Mouse (Mus musculus) layer of hippocampus, postnatal 14 days (tissue): ENCODE results near the gene Figla. TPM values are rescaled to one million over a fixed set of nuclear protein-coding genes. Genes with fewer than 3 reads are reported as not detected.
A peak's percentile ranks its signal among the peaks of the same experiment; 100 is the strongest.

Source experiments
- DNase-seq, 2 experiments: peaks; one replicate each; pipeline ENCODE4 v3.0.0; 2021 to 2022; ENCODE audit warnings: low spot score in 2 of 2, mixed read lengths in 1 of 2
- total RNA-seq, 2 experiments: library from RNA; stranded (reverse); gene quantifications; 2 replicates each; pipeline ENCODE4 v1.2.3; 2021

The Figla gene
- total RNA-seq, 2 experiments from 2014 or later, result not detected

GRCm38 (mm10) chr6:86028150-86028549, 12.2 kb downstream of the Figla start:
- DNase-seq, result no peak

GRCm38 (mm10) chr6:86028601-86029322, 12.8 kb downstream of the Figla start, which contains the start of gene Add2:
Gene Add2, plus strand, starts transcription at chr6:86028681.
- peak; percentile 63 to 71 for DNase-seq

GRCm38 (mm10) chr6:86029323-86029713, 13.3 kb downstream of the Figla start:
- no peak for DNase-seq

- DNase-seq, result no peak
These were observed 15.6 kb downstream of the Figla start for GRCm38 (mm10) chr6:86031527-86031926.

GRCm38 (mm10) chr6:86033635-86034034, 17.7 kb downstream of the Figla start:
- no peak for DNase-seq

GRCm38 (mm10) chr6:86038901-86039300, 22.9 kb downstream of the Figla start:
- DNase-seq, result no peak

GRCm38 (mm10) chr6:86040140-86040539, 24.2 kb downstream of the Figla start:
- peak in 1 of 2 experiments; percentile 56 for DNase-seq

- no peak for DNase-seq
These were observed 31.5 kb downstream of the Figla start for GRCm38 (mm10) chr6:86047510-86047909.

- DNase-seq, result no peak
These were observed 32.5 kb downstream of the Figla start for GRCm38 (mm10) chr6:86048509-86048908.

- DNase-seq, result no peak
These were observed 34.8 kb downstream of the Figla start for GRCm38 (mm10) chr6:86050586-86051268.

- DNase-seq, result no peak
These were observed 36.1 kb downstream of the Figla start for GRCm38 (mm10) chr6:86052032-86052459.

GRCm38 (mm10) chr6:86052556-86052955, 36.6 kb downstream of the Figla start:
- DNase-seq, result no peak

GRCm38 (mm10) chr6:86053099-86053498, 37.1 kb downstream of the Figla start:
- DNase-seq, result no peak

- no peak for DNase-seq
These were observed 37.6 kb downstream of the Figla start for GRCm38 (mm10) chr6:86053594-86053993.

- peak in 1 of 2 experiments; percentile 48 for DNase-seq
These were observed 42.5 kb downstream of the Figla start for GRCm38 (mm10) chr6:86058475-86058874.

GRCm38 (mm10) chr6:86059151-86059853, 43.3 kb downstream of the Figla start:
- DNase-seq, result no peak

- DNase-seq, result no peak
These were observed 44.2 kb downstream of the Figla start for GRCm38 (mm10) chr6:86060170-86060569.

GRCm38 (mm10) chr6:86062226-86062625, 46.3 kb downstream of the Figla start:
- no peak for DNase-seq

- no peak for DNase-seq
These were observed 46.7 kb downstream of the Figla start for GRCm38 (mm10) chr6:86062684-86063083.

GRCm38 (mm10) chr6:86064318-86065016, 48.5 kb downstream of the Figla start:
- peak; percentile 77 to 89 for DNase-seq

- peak in 1 of 2 experiments; percentile 48 for DNase-seq
These were observed 50.8 kb downstream of the Figla start for GRCm38 (mm10) chr6:86066727-86067126.
